Mouse (Mus musculus): Measurements from ENCODE around the gene Fam178b. TPM values are rescaled to one million over a fixed set of nuclear protein-coding genes. Genes with fewer than 3 reads are reported as not detected.

The Fam178b gene
- polyA plus RNA-seq, 1 experiment from 2014 or later: 0.15 TPM

GRCm38 (mm10) chr1:36581260-36581659 lies 101.7 kb downstream of the Fam178b start:
- H3K36me3 ChIP-seq: no peaks in the 10 kb centered on the region
- ATAC-seq (ENCODE audit: low read depth): no peak
- H3K9ac ChIP-seq: peak overlapping the region; percentile 47; the same call in 1 of the 2 replicates
- H3K27ac ChIP-seq: 0 out of 2 replicates have a peak overlapping the region, but pooled peaks have one; percentile 41
- no peak overlapping the region for H3K4me3 ChIP-seq (replicated peaks)
- H3K27me3 ChIP-seq: 0 out of 2 replicates have a peak, but pooled peaks cover 5% of the 10 kb centered on the region
- H3K4me1 ChIP-seq (replicated peaks): peaks cover 42% of the 10 kb centered on the region
- H3K9me3 ChIP-seq (replicated peaks): no peaks in the 10 kb centered on the region
- DNase-seq: no peak
- 55% methylated on average over 5 of the region's 5 CpGs for WGBS (ENCODE audit: insufficient replicate concordance)
- peak overlapping the region; percentile 67 for H3K4me2 ChIP-seq

GRCm38 (mm10) chr1:36580384-36581207 lies 102.4 kb downstream of the Fam178b start:
- peak overlapping the region; percentile 42 for H3K4me3 ChIP-seq (replicated peaks)
- 6% methylated on average over 17 of the region's 17 CpGs for WGBS (ENCODE audit: insufficient replicate concordance)
- peak overlapping the region; percentile 67 for H3K4me2 ChIP-seq
- peak; percentile 94 for ATAC-seq (ENCODE audit: low read depth)
- H3K27me3 ChIP-seq: 0 out of 2 replicates have a peak, but pooled peaks cover 5% of the 10 kb centered on the region
- H3K9ac ChIP-seq: peak overlapping the region; percentile 47
- peak overlapping the region; percentile 41 for H3K27ac ChIP-seq
- DNase-seq: peak; percentile 70
- H3K36me3 ChIP-seq: no peaks in the 10 kb centered on the region
- H3K9me3 ChIP-seq (replicated peaks): no peaks in the 10 kb centered on the region
- H3K4me1 ChIP-seq (replicated peaks): peaks cover 41% of the 10 kb centered on the region

- H3K9ac ChIP-seq: peak overlapping the region; percentile 47
- WGBS (ENCODE audit: insufficient replicate concordance): 60% methylated on average over 6 of the region's 6 CpGs
These were observed 103.0 kb downstream of the Fam178b start for GRCm38 (mm10) chr1:36579974-36580383.

GRCm38 (mm10) chr1:36576991-36577675 lies 105.8 kb downstream of the Fam178b start:
- Histone ChIP-seq H3K36me3 (no peaks in the 10 kb centered on the region), H3K9ac (no peak overlapping the region), H3K27me3 (peaks cover 2% of the 10 kb centered on the region; the same call in 1 of the 2 replicates), H3K27ac (no peak overlapping the region), H3K4me2 (no peak overlapping the region), H3K9me3 (replicated peaks) (no peaks in the 10 kb centered on the region), H3K4me1 (replicated peaks) (peaks cover 43% of the 10 kb centered on the region), H3K4me3 (replicated peaks) (no peak overlapping the region)
- no peak for ATAC-seq (ENCODE audit: low read depth)
- no peak for DNase-seq
- 58% methylated on average over 6 of the region's 6 CpGs for WGBS (ENCODE audit: insufficient replicate concordance)

More at GRCm38 (mm10) chr1:36579974-36580383, 103.0 kb downstream of the Fam178b start:
- Histone ChIP-seq H3K4me2 (peak overlapping the region; percentile 67), H3K9me3 (replicated peaks) (no peaks in the 10 kb centered on the region), H3K4me1 (replicated peaks) (peaks cover 41% of the 10 kb centered on the region), H3K27me3 (0 out of 2 replicates have a peak, but pooled peaks cover 5% of the 10 kb centered on the region), H3K36me3 (no peaks in the 10 kb centered on the region), H3K27ac (peak overlapping the region; percentile 41), H3K4me3 (replicated peaks) (peak overlapping the region; percentile 42)
- no peak for DNase-seq
- ATAC-seq (ENCODE audit: low read depth): peak; percentile 17

- no peaks in the 10 kb centered on the region for H3K36me3 ChIP-seq
- ATAC-seq (ENCODE audit: low read depth): no peak
- H3K4me1 ChIP-seq (replicated peaks): peaks cover 37% of the 10 kb centered on the region
These were observed 107.6 kb downstream of the Fam178b start for GRCm38 (mm10) chr1:36575347-36575746.

GRCm38 (mm10) chr1:36574196-36574955 lies 108.6 kb downstream of the Fam178b start:
- Histone ChIP-seq H3K9ac (no peak overlapping the region), H3K27me3 (peaks cover 2% of the 10 kb centered on the region; the same call in 1 of the 2 replicates), H3K4me3 (replicated peaks) (no peak overlapping the region), H3K36me3 (no peaks in the 10 kb centered on the region), H3K9me3 (replicated peaks) (no peaks in the 10 kb centered on the region), H3K27ac (no peak overlapping the region), H3K4me2 (no peak overlapping the region), H3K4me1 (replicated peaks) (peaks cover 28% of the 10 kb centered on the region)
- DNase-seq: no peak
- 65% methylated on average over 5 of the region's 5 CpGs for WGBS (ENCODE audit: insufficient replicate concordance)
- no peak for ATAC-seq (ENCODE audit: low read depth)

More at GRCm38 (mm10) chr1:36575347-36575746, 107.6 kb downstream of the Fam178b start:
- H3K9ac ChIP-seq: no peak overlapping the region
- H3K27me3 ChIP-seq: peaks cover 2% of the 10 kb centered on the region; the same call in 1 of the 2 replicates
- no peak for DNase-seq
- H3K4me2 ChIP-seq: no peak overlapping the region
- H3K27ac ChIP-seq: no peak overlapping the region
- H3K9me3 ChIP-seq (replicated peaks): no peaks in the 10 kb centered on the region
- no peak overlapping the region for H3K4me3 ChIP-seq (replicated peaks)
- 52% methylated on average over 6 of the region's 6 CpGs for WGBS (ENCODE audit: insufficient replicate concordance)

- WGBS (ENCODE audit: insufficient replicate concordance): 72% methylated on average over 8 of the region's 8 CpGs
- H3K9me3 ChIP-seq (replicated peaks): no peaks in the 10 kb centered on the region
- peaks cover 2% of the 10 kb centered on the region; the same call in 1 of the 2 replicates for H3K27me3 ChIP-seq
- no peak overlapping the region for H3K4me3 ChIP-seq (replicated peaks)
- H3K27ac ChIP-seq: no peak overlapping the region
- H3K4me2 ChIP-seq: no peak overlapping the region
- DNase-seq (no peak), ATAC-seq (ENCODE audit: low read depth) (no peak)
- peaks cover 28% of the 10 kb centered on the region for H3K4me1 ChIP-seq (replicated peaks)
- no peaks in the 10 kb centered on the region for H3K36me3 ChIP-seq
- no peak overlapping the region for H3K9ac ChIP-seq
These were observed 109.5 kb downstream of the Fam178b start for GRCm38 (mm10) chr1:36573524-36573923.

- Histone ChIP-seq H3K9ac (no peak overlapping the region), H3K27me3 (peaks cover 2% of the 10 kb centered on the region; the same call in 1 of the 2 replicates), H3K4me1 (replicated peaks) (peaks cover 28% of the 10 kb centered on the region), H3K4me2 (no peak overlapping the region), H3K36me3 (no peaks in the 10 kb centered on the region), H3K27ac (no peak overlapping the region), H3K4me3 (replicated peaks) (no peak overlapping the region), H3K9me3 (replicated peaks) (no peaks in the 10 kb centered on the region)
- no peak for DNase-seq
- ATAC-seq (ENCODE audit: low read depth): no peak
- WGBS (ENCODE audit: insufficient replicate concordance): 50% methylated on average over 1 of the region's 1 CpGs
These were observed 110.3 kb downstream of the Fam178b start for GRCm38 (mm10) chr1:36572709-36573108.

GRCm38 (mm10) chr1:36572140-36572700 lies 110.8 kb downstream of the Fam178b start:
- peaks cover 25% of the 10 kb centered on the region for H3K4me1 ChIP-seq (replicated peaks)

GRCm38 (mm10) chr1:36571627-36572026 lies 111.4 kb downstream of the Fam178b start:
- no peak overlapping the region for H3K4me2 ChIP-seq
- 0 out of 2 replicates have a peak overlapping the region, but pooled peaks have one; percentile 2 for H3K27ac ChIP-seq
- WGBS (ENCODE audit: insufficient replicate concordance): 29% methylated on average over 6 of the region's 6 CpGs
- DNase-seq (no peak), ATAC-seq (ENCODE audit: low read depth) (peak; percentile 59)
- H3K4me1 ChIP-seq (replicated peaks): peaks cover 21% of the 10 kb centered on the region
- no peaks in the 10 kb centered on the region; the same call in 1 of the 2 replicates for H3K27me3 ChIP-seq
- no peak overlapping the region for H3K9ac ChIP-seq
- H3K36me3 ChIP-seq: no peaks in the 10 kb centered on the region
- H3K9me3 ChIP-seq (replicated peaks): no peaks in the 10 kb centered on the region
- H3K4me3 ChIP-seq (replicated peaks): no peak overlapping the region

More at GRCm38 (mm10) chr1:36572140-36572700, 110.8 kb downstream of the Fam178b start:
- DNase-seq (no peak), ATAC-seq (ENCODE audit: low read depth) (no peak)
- Histone ChIP-seq H3K4me2 (no peak overlapping the region), H3K4me3 (replicated peaks) (no peak overlapping the region), H3K9ac (no peak overlapping the region), H3K9me3 (replicated peaks) (no peaks in the 10 kb centered on the region), H3K27me3 (peaks cover 1% of the 10 kb centered on the region; the same call in 1 of the 2 replicates), H3K27ac (0 out of 2 replicates have a peak overlapping the region, but pooled peaks have one; percentile 2), H3K36me3 (no peaks in the 10 kb centered on the region)
- 35% methylated on average over 2 of the region's 2 CpGs for WGBS (ENCODE audit: insufficient replicate concordance)
